Mouse (Mus musculus) left cerebral cortex, postnatal 10 days (tissue): ENCODE data around the gene Sowahb. TPM values are rescaled to one million over a fixed set of nuclear protein-coding genes. Genes with fewer than 3 reads are reported as not detected.

ENCODE experiments used
- DNase-seq, 2 experiments: peaks; one replicate each; pipeline ENCODE4 v3.0.0; 2021 to 2022; ENCODE audit warnings: low spot score in 2 of 2, mixed read lengths in 1 of 2; ENCODE audit errors: extremely low spot score in 1 of 2
- intact Hi-C: fragments of 180-260 bp; cut with DNase I; formaldehyde crosslinking; loops from one replicate; pipeline ENCODE4 v1.15.1; 2025
- total RNA-seq, 2 experiments: library from RNA; stranded (reverse); gene quantifications; 2 replicates each; pipeline ENCODE4 v1.2.3; 2021

The Sowahb gene
- total RNA-seq, 2 experiments from 2014 or later: 3.0 to 3.5 TPM

DNA sequence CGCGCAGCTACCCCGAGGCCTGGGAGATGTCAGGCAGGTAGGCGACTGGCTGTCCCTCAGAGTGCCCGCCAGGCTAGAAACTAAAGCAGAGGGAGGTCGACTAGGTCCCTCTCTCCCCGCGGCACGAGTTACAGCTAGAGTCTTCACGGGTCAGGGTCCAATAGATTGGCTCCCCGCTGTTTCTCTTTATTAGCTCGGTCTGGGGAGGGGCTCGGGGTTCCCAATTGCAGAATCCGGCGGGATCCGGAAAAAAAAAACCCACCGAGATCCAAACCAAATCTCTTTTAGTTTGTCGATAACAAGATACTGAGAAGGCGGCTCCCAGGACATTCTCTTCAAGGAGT is 521 bp upstream of the Sowahb start:
- intact Hi-C loops: no loop called here
- no peak for DNase-seq

DNA sequence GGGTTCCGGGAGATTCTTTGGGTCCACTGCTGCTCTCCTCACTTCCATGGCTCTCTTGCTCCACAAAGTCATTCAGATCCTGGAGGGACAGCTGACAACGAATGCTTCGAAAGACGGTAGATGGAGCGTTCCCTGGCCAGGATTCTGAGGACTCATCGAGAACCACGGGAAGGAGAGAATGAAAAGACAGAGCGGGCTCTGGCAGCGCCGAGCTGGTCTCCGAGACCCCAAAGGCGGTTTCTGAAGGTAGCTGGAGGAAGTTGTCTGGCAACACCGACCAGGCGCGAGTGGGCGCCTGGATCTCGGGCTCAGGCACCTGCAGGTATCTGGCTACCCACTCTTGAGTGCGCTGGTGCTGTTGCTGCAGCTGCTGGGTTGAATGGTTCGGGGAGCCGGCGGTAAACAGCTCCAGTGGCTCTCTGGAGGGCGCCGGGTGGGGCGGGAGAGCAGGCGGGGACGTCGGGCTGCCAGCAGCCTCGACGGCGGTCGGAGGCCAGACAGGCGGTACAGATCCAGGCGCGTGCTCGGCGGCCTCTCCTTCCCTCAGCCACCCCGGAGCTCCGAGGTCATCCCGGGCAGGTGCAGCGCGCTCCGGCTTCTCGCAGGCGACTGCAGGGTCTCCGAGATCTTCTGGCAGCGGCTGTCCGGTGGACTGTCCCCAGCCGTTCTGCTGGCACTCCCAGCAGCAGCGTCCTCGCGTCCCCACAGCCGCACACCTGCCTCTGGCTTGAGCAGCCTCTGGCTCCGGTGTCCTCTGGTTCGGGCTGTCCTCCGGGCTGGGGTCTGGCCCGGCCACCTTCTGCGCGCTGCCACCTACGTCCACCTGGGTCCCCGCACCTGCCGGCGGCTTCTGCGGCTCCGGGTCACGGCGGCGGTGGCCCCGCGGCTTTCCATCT is 886 bp downstream of the Sowahb start:
- peak in 1 of 2 experiments; percentile 38 for DNase-seq
- intact Hi-C loops: no loop called here

DNA sequence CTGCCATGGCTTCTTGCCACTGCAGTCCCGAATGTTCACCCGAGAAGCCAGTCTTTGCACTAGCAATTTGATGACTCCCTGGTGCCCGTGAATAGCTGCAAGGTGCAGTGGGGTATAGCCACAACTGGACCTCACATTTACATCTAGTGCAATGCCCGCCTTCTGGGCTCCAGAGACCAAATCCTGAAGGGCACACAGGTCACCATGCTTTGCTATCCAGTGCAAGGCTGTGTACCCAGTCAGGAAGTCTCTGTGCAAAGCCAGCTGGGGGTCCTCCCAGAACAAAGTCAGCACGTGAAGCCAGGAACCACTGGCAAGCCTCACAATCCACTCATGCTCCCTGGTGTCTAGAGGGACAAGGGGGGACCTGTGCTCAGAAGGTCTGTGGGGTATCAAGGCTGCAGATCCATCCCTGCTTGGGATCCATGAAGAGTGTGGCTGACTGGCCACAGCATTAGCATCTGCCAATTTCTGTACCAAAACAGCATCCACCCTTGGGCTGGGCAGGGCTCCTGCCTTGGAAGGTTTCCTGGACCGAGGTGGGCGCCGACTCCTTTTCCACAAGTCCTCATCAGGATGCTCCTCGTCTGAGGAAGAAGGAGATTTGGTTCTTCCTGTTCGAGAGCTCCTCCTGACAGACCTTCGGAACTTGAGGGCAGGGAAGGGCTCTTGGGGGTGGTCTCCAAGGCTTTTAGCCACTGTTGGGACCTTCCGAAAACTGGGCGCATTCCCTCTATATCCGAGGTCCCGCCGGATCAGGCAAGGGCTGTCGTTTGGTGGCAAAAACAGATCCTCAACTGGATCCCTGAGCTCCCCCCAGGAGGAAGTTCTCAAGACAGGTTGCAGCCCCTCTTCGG is 1.8 kb downstream of the Sowahb start:
- intact Hi-C loops: no loop called here

DNA sequence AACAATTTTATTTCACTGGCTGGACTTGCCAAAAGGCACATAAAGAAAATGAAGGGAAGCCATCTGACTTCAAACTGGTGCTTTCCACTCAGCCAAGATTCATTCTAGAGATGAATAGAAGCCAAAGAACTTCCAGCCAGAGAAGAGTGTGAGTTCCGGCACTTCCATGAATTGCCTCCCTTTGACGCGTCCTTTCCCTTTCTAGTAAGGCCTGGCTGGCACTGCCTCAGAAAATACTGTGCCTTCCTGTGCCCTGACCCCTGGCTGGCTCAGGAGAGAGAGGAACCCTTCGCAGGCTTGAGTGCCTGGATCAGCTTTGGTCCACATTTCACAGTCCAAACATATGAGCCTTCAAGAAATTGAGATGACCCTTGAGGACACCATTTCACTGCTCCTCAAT is 2.8 kb downstream of the Sowahb start:
- no peak for DNase-seq
- intact Hi-C loops: no loop called here

More for the DNA sequence above, 1.8 kb downstream of the Sowahb start:
- no peak for DNase-seq

DNA sequence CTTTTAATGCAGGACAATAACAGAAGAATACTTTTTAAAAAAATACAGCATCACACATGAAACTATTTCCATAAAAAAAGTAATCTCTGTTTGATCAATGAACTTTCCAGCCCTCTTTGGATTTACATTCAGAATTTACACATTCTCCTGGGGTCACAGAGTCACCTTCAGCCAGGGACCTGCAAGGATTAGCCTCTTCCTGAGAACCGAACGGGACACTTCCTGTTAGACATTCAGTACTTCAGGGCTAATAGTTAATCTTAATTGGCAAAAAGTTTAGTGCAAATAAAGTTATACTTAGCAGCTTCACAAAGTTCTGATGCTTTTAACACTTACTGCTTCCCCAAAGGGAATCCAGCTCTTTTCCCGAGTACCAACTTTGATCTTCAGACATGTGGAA is 3.5 kb downstream of the Sowahb start:
- no peak for DNase-seq
- intact Hi-C loops: no loop called here

DNA sequence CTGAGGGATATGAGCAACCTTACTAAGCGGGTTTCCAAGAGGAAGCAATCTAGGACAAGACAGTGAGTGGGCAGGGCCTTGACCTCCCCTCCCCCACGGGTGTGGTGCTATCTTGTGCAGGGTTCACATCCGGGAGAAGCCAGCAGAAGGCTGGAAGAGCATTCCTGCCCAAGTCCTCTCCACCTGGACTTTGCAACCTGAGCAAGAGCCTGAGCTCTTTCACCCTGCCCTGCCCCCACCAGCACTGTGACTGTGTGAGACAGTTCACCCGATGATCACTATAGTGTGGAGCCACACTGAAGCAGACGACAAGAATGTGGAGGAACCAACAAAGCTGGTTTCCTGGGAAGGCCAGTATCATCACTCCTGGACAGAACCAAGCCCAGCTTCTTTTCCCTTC is 4.7 kb downstream of the Sowahb start:
- DNase-seq: no peak
- intact Hi-C loops: no loop called here

DNA sequence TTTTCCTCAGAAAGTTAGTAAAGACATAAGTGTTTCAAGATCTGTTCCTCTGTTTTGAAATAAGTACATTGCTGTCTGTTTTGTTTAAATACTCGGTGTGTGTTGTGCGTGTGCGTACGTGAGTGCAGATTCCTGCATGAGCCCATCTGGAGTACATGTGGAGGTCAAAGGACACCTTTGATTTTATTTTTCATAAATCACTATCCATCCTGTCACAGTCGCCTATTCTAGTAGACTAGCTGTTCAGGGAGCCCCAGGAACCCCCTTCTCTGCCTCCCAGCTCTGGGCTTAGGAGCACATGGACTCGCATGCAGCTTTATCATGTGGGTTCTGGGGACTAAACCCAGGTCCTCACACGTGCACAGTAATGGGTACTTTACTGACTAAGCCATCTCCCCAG is 8.6 kb downstream of the Sowahb start:
- intact Hi-C loops: no loop called here
- DNase-seq: no peak

DNA sequence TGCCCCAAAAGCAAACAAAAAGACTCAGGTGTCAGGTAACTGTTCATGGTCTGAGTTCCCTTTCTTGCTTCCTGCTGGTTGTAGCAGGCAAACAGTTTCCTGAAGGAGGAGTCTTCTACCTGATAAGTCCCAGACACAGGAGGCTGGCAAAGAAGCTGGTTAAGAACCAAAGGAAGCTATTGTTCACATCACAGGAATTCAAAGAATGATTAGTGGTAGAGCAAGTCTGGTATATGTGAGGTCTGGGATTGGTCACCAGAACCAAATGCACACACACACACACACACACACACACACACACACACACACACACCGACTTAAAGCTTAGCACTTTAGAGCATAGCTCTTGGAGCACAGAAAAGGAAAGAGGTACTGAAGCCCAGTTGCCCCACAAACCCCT is 9.5 kb downstream of the Sowahb start:
- DNase-seq: no peak
- intact Hi-C loops: no loop called here

DNA sequence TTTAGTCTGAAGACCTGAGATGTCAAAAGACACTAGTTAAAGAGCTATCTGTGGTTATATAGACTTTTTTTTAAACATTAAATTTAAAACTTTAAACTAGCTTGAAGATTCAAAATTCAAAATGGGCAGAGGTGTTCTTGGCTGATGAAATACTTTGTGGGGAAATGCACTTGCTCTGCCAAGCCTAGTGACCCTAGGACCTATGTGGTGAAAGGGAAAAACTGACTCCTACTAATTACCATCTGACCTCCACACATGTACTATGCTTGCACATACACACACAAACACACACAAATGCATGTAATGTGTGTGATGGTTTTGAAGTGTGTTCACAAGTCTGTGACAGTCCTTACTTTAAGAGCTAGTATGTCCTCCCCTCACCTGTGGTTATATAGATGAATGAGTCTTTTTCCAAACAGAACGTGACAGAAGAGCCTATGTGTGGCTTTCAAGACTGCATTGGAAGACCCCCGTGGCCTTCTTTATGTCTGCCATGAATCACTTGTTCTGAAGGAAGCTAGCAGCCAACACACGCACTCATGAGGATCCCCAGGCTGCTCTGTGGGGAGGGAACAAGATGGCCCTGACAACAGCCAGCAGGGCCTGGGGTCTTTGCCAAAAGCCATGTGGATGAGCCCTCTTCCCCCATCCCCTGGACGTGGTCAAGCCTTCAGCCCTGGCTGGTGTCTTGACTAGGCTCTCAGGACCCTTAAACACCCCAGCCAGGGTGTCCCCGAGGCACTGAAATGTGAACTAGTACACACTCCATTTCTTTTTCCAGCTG is 11.5 kb downstream of the Sowahb start:
- intact Hi-C loops: no loop called here
- DNase-seq: no peak

DNA sequence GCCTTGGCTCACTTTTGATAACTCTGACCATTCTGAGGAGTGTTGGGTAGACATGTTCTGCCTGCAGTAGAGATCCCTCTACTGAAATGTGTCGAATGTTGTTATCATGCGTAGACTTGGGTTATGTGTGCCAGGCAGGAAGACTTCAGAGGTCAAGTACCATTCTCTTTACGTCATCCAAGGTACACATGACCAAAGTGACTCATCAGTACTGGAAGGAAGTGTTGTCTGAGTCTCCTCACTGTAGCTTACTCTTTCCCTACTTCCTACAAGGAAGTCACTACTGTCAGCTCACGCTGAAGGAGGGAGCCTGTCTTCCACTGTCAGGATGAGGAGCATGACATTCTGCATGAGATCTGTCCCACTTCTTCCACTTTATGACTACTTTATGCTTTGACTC is 12.2 kb downstream of the Sowahb start:
- DNase-seq: no peak
- intact Hi-C loops: no loop called here

DNA sequence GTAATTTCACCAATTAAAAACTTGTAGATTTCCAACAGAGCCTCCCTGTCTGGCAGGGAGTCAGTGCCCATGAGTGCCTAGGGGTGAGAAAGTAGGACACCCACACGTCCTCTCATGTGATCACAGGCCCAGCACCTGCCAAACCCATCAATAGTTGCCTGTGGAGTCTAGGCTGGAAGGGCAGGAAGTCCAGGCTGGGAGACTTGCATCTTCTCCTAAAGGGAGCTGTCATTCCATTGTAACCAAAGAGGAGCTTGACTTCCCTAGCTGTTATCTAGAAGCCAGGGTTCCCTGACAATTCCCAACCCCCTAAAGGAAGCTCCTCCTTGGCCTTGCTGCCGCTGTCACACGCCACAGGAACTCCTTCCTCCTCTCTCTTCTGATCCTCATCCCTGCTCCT is 14.0 kb downstream of the Sowahb start:
- intact Hi-C loops: no loop called here
- DNase-seq: no peak

DNA sequence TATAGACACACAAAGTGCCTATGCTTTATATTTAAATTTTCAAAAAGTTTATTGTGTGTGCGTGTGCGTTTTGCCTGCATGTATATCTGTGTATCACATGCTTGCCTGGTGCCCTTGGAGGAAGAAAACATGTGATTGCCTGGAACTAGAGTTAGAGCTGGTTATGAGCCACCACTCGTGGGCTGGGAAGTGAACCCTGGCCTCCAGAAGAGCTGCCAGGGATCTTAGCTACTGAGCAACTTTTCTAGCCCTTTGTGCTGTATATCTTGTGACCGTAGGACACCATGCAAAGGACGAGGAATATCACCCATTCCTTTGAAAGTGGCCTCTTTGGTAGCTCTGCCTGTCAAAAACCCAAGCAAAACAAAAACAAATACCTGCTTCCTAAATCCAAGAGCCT is 14.4 kb downstream of the Sowahb start:
- no peak for DNase-seq
- intact Hi-C loops: no loop called here

DNA sequence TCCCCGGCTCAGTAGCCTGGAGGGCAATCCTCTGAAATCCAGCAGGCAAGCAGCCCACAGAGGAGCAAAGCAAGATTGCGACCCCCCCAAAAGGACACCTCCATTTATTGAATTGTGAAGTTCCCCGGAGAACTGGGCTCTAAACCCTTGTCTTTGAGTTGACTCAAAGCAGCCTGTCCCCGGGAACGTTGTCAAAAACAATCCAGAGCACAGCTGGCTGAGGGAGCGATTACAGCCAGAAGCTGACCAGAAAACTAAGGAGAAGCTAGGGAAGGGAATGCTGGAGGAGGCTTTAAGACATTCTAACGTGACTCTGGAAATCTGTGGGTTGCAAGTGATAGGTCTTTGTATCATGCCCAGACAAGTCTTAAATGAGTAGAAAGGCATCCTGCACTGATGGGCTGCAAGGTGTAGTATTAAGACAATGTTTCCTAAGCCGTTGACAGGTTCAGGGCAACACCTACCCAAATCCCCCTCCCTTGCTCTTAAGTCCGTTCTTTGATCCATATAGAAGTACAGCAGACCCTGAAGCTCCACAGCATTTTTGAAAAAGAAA is 17.6 kb downstream of the Sowahb start:
- intact Hi-C loops: no loop called here
- DNase-seq: no peak

DNA sequence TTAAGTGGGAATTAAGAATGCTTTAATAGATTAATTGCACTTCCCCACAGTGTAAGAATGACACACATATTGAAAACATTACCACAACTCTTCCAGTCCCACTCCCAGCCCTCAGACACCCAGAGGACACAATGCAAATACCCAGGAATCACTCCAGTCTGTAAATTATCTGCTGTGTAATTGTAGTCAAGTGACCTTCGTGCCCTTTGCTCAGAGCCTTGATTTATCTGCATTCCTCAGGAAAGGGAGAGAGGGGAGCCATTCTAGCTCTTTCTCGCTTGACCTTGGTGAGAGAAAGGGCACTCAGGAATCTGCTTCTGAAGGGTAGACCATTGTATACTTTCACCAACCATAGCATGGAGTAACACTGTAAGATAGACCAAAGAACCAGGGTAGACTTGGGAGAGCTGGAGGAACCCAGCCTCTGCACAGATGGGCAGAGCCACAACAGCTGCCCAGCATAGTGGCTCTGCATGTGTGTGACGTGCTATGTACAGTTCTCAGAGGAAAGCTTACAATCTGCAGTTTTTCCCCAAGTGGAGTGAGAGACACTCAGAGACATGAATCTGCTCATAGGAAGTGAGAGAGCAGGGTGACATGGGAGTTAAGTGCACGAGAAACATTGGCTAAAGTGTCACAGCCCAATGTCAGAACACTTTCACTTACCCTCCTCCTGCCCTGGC is 18.2 kb downstream of the Sowahb start:
- intact Hi-C loops: no loop called here
- no peak for DNase-seq

DNA sequence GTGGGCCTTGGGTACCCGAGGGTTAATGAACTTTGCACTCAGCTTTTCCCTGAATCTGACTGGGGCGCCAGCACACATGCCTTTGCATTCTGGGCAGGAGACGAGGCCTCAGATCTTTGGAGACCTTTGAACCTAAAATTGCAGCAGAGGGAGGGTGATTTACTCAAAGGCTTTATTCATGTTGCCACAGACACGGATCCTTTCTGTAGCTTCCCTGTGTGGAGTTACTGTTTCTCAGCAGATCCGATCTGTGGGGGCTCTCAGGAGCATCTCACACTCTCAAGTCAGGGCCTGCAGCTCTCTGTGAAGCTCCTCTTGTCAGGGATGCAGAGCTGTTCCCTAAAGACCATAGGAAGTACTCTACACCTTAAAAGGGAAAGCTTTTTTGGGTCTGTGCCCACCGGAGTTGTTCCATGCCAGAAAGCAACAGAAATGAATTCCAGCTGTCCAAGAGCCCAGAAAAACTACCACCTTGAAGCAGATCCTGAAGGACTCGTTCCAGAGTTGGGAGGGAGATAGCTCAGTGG is 20.0 kb downstream of the Sowahb start:
- intact Hi-C loops: no loop called here
- peak in 1 of 2 experiments; percentile 63 for DNase-seq

DNA sequence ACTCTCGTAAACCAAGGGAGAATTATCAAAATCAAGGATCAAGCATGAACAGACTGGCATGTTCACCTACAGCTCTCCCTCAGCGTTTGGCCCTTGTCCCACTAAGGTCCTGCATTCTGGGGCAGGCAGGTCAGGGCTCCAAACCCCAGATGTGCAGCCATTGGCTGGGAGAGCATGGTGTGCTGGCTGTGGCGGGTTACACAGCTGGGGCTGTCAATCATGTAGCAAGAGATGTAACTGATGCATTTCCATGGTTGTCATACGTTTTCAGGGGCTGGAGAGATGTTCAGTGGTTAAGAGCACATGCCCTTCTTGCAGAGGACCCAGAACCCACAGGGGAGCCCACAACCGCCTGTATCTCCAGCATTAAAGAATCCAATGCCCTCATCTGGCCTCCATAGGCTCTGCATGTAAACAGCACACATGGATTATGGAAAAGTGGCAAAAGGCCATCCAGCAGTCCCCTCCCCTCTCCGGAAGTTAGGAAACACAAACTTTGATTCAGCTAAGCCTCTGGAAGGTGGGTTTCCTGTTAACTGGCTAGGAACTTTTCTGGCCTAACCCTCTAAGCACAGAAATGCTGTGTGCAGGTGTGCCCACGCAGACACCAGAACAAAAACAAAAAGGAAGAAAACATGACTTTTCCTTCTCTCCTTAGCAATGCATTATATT is 22.6 kb downstream of the Sowahb start:
- intact Hi-C loops: no loop called here
- no peak for DNase-seq

DNA sequence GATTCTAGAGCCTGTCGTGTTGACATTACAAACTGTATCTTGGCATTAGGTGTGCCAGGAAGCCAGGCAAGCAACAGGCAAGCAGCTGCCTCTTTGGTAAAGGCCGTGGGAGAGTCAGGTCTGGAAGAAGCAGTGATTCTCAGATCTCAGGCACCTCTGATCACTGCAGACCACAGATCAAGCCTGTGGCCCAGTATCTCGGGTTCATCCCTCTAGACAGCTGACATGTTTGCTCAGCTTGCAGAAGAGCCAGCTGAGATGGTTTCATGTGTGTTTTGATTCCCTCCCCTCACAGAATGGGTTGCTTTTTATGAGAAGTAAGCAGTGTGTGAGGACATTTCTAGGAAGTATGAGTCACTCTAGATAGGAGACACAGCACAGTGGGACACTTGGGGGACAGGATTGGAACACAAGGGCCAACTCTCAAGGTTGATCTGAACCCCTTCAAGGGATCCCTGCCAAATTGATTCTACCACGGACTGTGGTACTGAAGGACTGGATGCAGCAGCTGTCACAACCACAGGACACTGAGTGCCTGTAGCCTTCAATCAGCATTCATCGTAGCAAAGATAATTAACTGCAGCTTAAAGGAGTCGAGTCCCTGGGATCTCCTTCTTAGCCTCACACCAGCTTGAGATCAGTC is 24.7 kb downstream of the Sowahb start:
- intact Hi-C loops: no loop called here

More for the DNA sequence above, 24.7 kb downstream of the Sowahb start:
- DNase-seq: no peak
